In genomic region chr12:15828815-15829398, GRCm38 (mm10) we compare ENCODE assay signal across 15 mouse cellular contexts. TPM values are rescaled to one million over a fixed set of nuclear protein-coding genes. Genes with fewer than 3 reads are reported as not detected.
DNase-seq lines count a peak whose midpoint lies in the region; TF ChIP-seq lines count a peak whose summit lies in the region.
"Had no signal": no experiment of that assay in that cellular context is flagged by ENCODE, and none has a peak within 500 bp of the region (broad histone marks: within the 10 kb centered on the region; RNA-seq: fewer than 3 reads in every experiment).

No protein-coding gene starts in this region.

- no peak overlapping the region for H3K27ac ChIP-seq in CH12.LX (ENCODE audit: insufficient read depth, low read depth)
- H3K27ac ChIP-seq in cerebellum, adult 2 months (ENCODE audit: insufficient read depth, low read length), result no peak overlapping the region
- H3K27ac ChIP-seq: embryonic facial prominence, embryonic 12.5 days; forebrain, embryonic 15.5 days; hindbrain, embryonic 15.5 days had no signal

- peaks cover 3 to 28% of the 10 kb centered on the region in 2 experiments; a peak in 3 of 4 replicates for H3K4me1 ChIP-seq in CH12.LX (ENCODE audit: control insufficient read depth in 1 of 2, insufficient read depth in 2 of 2)
- no peaks in the 10 kb centered on the region for H3K4me1 ChIP-seq in cerebellum, adult 2 months (ENCODE audit: control insufficient read depth, insufficient read depth, low read length)
- H3K4me1 ChIP-seq: embryonic facial prominence, embryonic 12.5 days; forebrain, embryonic 15.5 days; heart, embryonic 12.5 days; hindbrain, embryonic 15.5 days had no signal

- no peak for TF ChIP-seq CTCF in CH12.LX (conservative IDR thresholded peaks at IDR 0.05 in 1 of 2, IDR thresholded peaks at IDR 0.05 in 1 of 2; ENCODE audit: low read depth in 2 of 2, low read length in 2 of 2)
- TF ChIP-seq CTCF in cerebellum, adult 2 months (IDR thresholded peaks at IDR 0.05; ENCODE audit: borderline replicate concordance, insufficient read depth, low read depth, low read length), result no peak

- peaks cover 3% of the 10 kb centered on the region for H3K27me3 ChIP-seq in CH12.LX (replicated peaks)
- no peaks in the 10 kb centered on the region for H3K27me3 ChIP-seq in splenic B cell, adult 2 months (ENCODE audit: control insufficient read depth, insufficient read depth, low read length, poor library complexity, severe bottlenecking)
- H3K27me3 ChIP-seq in cerebellum, adult 2 months (ENCODE audit: control insufficient read depth, insufficient read depth, low read length), result no peaks in the 10 kb centered on the region
- H3K27me3 ChIP-seq: embryonic facial prominence, embryonic 12.5 days; forebrain, embryonic 15.5 days; heart, embryonic 12.5 days; hindbrain, embryonic 15.5 days had no signal

- H3K4me2 ChIP-seq in CH12.LX (ENCODE audit: insufficient read depth, low read depth, poor library complexity, severe bottlenecking), result no peak overlapping the region
- H3K4me2 ChIP-seq: embryonic facial prominence, embryonic 12.5 days; forebrain, embryonic 15.5 days; heart, embryonic 12.5 days; hindbrain, embryonic 15.5 days had no signal

- peak; percentile 63 for DNase-seq in heart, adult 11 months
- DNase-seq in heart, postnatal 10 days, result no peak
- DNase-seq in 3T3-L1 (ENCODE audit: low read depth, low spot score), result peak; percentile 25
- peak; percentile 43 for DNase-seq in CH12.LX (ENCODE audit: extremely low read depth)
- DNase-seq in splenic B cell, adult 2 months (ENCODE audit: low read depth, low spot score), result peak; percentile 37
- no peak for DNase-seq in cerebellum, adult 2 months
- DNase-seq: adrenal gland, postnatal 25 days; B cell, adult 2 months; cerebellum, adult 8-10 months; cerebellum, postnatal 25 days; heart, postnatal 36 days had no signal

- H3K9ac ChIP-seq in CH12.LX (ENCODE audit: insufficient read depth, low read depth), result no peak overlapping the region
- H3K9ac ChIP-seq: embryonic facial prominence, embryonic 12.5 days; forebrain, embryonic 15.5 days; heart, embryonic 12.5 days; hindbrain, embryonic 15.5 days had no signal

- no peaks in the 10 kb centered on the region for H3K79me2 ChIP-seq in CH12.LX (replicated peaks; ENCODE audit: control insufficient read depth, extremely low read depth, insufficient read depth, poor library complexity, severe bottlenecking)

- H3K4me3 ChIP-seq in CH12.LX (replicated peaks in 1 of 3; ENCODE audit: low read depth in 2 of 3, low read length in 2 of 3, poor library complexity in 1 of 3), result no peak overlapping the region
- no peak overlapping the region for H3K4me3 ChIP-seq in cerebellum, adult 2 months (replicated peaks; ENCODE audit: insufficient read depth, low read depth, low read length)
- H3K4me3 ChIP-seq: embryonic facial prominence, embryonic 12.5 days; forebrain, embryonic 15.5 days; heart, embryonic 12.5 days; hindbrain, embryonic 15.5 days had no signal

- H3K36me3 ChIP-seq in CH12.LX (replicated peaks in 1 of 2; ENCODE audit: control insufficient read depth in 1 of 2, insufficient read depth in 1 of 2, low read length in 1 of 2), result no peaks in the 10 kb centered on the region
- H3K36me3 ChIP-seq in splenic B cell, adult 2 months (ENCODE audit: control insufficient read depth, insufficient read depth, low read length, poor library complexity, severe bottlenecking), result no peaks in the 10 kb centered on the region
- H3K36me3 ChIP-seq: embryonic facial prominence, embryonic 12.5 days; forebrain, embryonic 15.5 days; heart, embryonic 12.5 days; hindbrain, embryonic 15.5 days had no signal

- no peak for TF ChIP-seq RAD21 in CH12.LX (IDR thresholded peaks at IDR 0.05; ENCODE audit: low read depth, low read length)

- TF ChIP-seq POLR2A in CH12.LX (IDR thresholded peaks at IDR 0.05; ENCODE audit: low read depth, low read length), result no peak
- TF ChIP-seq POLR2A in cerebellum, adult 2 months (IDR thresholded peaks at IDR 0.05; ENCODE audit: borderline replicate concordance, insufficient read depth, low read length), result no peak

- in situ Hi-C loops in CH12.LX (cut with MboI; ENCODE audit: low pct_ligation_motif_present, low pct_unique_long_range_greater_than_20kb, low sequenced_read_pairs), result no loop called here

- dilution Hi-C loops in CH12.LX (cut with MboI; ENCODE audit: extremely low pct_ligation_motif_present, extremely low pct_unique_long_range_greater_than_20kb, low sequenced_read_pairs), result no loop called here

- H3K9me3 ChIP-seq in CH12.LX (replicated peaks; ENCODE audit: low read length), result no peaks in the 10 kb centered on the region
- H3K9me3 ChIP-seq: embryonic facial prominence, embryonic 12.5 days; forebrain, embryonic 15.5 days; heart, embryonic 12.5 days; hindbrain, embryonic 15.5 days had no signal

- intact Hi-C loops in heart, postnatal 10 days (cut with DNase I), result no loop called here

- TF ChIP-seq EP300 in CH12.LX (IDR thresholded peaks at IDR 0.05; ENCODE audit: low read length), result peak; percentile 60

- WGBS in cerebellum, adult 2 months, result 78% methylated on average over 2 of the region's 2 CpGs

TF ChIP-seq in CH12.LX, 34 proteins besides CTCF, POLR2A, EP300 and RAD21:
- TF ChIP-seq POLR2AphosphoS2 (IDR thresholded peaks at IDR 0.05; ENCODE audit: low read depth, low read length), result no peak
- no peak for TF ChIP-seq NELFE (IDR thresholded peaks at IDR 0.05; ENCODE audit: low read depth, low read length)
- TF ChIP-seq TCF12 (IDR thresholded peaks at IDR 0.05; ENCODE audit: low read depth, low read length), result peak; percentile 63; the same call in 1 of the 2 replicates
- TF ChIP-seq E2F4 (IDR thresholded peaks at IDR 0.05; ENCODE audit: insufficient replicate concordance, low read depth, low read length), result no peak

RNA-seq across cellular contexts. Expression of gene Trib2, which starts 12.2 kb away (rescaled TPM):
- 10 to 100 TPM; 60.4 to 86.6 TPM for total RNA-seq in heart, postnatal 10 days (2021)
- 5.1 and 8.1 TPM in 2 replicates for total RNA-seq in CH12.LX (2012; rRNA removed)
- 13.4 and 13.5 TPM in 2 replicates for total RNA-seq in CH12.LX (2014; rRNA removed)
- 10.3 and 10.6 TPM in 2 replicates for polyA plus RNA-seq in CH12.LX (2012; ENCODE audit: insufficient read length, low read depth)
- polyA plus RNA-seq in cerebellum, adult 2 months (2012; rRNA removed), result 25.9 and 29.1 TPM in 2 replicates

Comparison
In these comparisons a context has a peak if more than half of its experiments do, and no peak if none do; other contexts are left out.
1. DNase-seq: peak in heart, adult 11 months (single experiment), 3T3-L1 (single experiment), CH12.LX (single experiment) and splenic B cell, adult 2 months (single experiment); none in heart, postnatal 10 days (0 of 2) and cerebellum, adult 2 months (0 of 2).
2. RNA of gene Trib2, which starts 12.2 kb away (total RNA-seq): 60.4 to 86.6 TPM in heart, postnatal 10 days; 5.1 to 13.5 TPM in CH12.LX; every median in the first group is over 4 times any median in the second.